Mouse (Mus musculus) layer of hippocampus, adult 9-10 months (tissue): ENCODE data around the gene Gpr19.

Source experiments
- DNase-seq: peaks from one replicate; pipeline ENCODE4 v3.0.0; 2022; ENCODE audit warnings: low spot score

Gene Gpr19

GRCm38 (mm10) chr6:134887008-134887407 is 11.4 kb downstream of the Gpr19 start:
- DNase-seq = no peak

GRCm38 (mm10) chr6:134886475-134886874 is 11.9 kb downstream of the Gpr19 start:
- DNase-seq = no peak

- DNase-seq = no peak
These were observed 12.9 kb downstream of the Gpr19 start for GRCm38 (mm10) chr6:134885515-134885914.

GRCm38 (mm10) chr6:134883661-134884060 is 14.7 kb downstream of the Gpr19 start:
- DNase-seq = no peak

GRCm38 (mm10) chr6:134880046-134880445 is 18.3 kb downstream of the Gpr19 start:
- DNase-seq = no peak

GRCm38 (mm10) chr6:134879556-134879955 is 18.8 kb downstream of the Gpr19 start:
- DNase-seq = no peak

GRCm38 (mm10) chr6:134877892-134878291 is 20.5 kb downstream of the Gpr19 start:
- no peak for DNase-seq

GRCm38 (mm10) chr6:134877276-134877675 is 21.1 kb downstream of the Gpr19 start:
- no peak for DNase-seq

- DNase-seq = no peak
These were observed 21.6 kb downstream of the Gpr19 start for GRCm38 (mm10) chr6:134876795-134877194.

GRCm38 (mm10) chr6:134873018-134873417 is 25.4 kb downstream of the Gpr19 start:
- DNase-seq = no peak

- no peak for DNase-seq
These were observed 26.1 kb downstream of the Gpr19 start for GRCm38 (mm10) chr6:134872236-134872635.

- DNase-seq = no peak
These were observed 27.5 kb downstream of the Gpr19 start for GRCm38 (mm10) chr6:134870887-134871286.

GRCm38 (mm10) chr6:134870209-134870742 is 28.1 kb downstream of the Gpr19 start:
- DNase-seq = no peak

- DNase-seq = no peak
These were observed 31.1 kb downstream of the Gpr19 start for GRCm38 (mm10) chr6:134867325-134867724.

- DNase-seq = no peak
These were observed 32.3 kb downstream of the Gpr19 start for GRCm38 (mm10) chr6:134866113-134866512.

- peak; percentile 99 for DNase-seq
These were observed 35.2 kb downstream of the Gpr19 start for GRCm38 (mm10) chr6:134863146-134863545.

- DNase-seq = peak; percentile 15
These were observed 35.7 kb downstream of the Gpr19 start for GRCm38 (mm10) chr6:134862671-134863104.

- DNase-seq = no peak
These were observed 37.0 kb downstream of the Gpr19 start for GRCm38 (mm10) chr6:134861386-134861785.

GRCm38 (mm10) chr6:134860275-134860674 is 38.1 kb downstream of the Gpr19 start:
- no peak for DNase-seq

GRCm38 (mm10) chr6:134859021-134859420 is 39.4 kb downstream of the Gpr19 start:
- no peak for DNase-seq

- no peak for DNase-seq
These were observed 42.5 kb downstream of the Gpr19 start for GRCm38 (mm10) chr6:134855926-134856325.

GRCm38 (mm10) chr6:134854782-134855181 is 43.6 kb downstream of the Gpr19 start:
- DNase-seq = no peak

GRCm38 (mm10) chr6:134849985-134850384 is 48.4 kb downstream of the Gpr19 start:
- DNase-seq = no peak

GRCm38 (mm10) chr6:134849461-134849860 is 48.9 kb downstream of the Gpr19 start:
- DNase-seq = no peak
